Mouse (Mus musculus): ENCODE results near the gene Samd13.

Samd13 gene

GRCm38 (mm10) chr3:146684811-146685675 is at the start of gene Samd13:
TSS of gene Samd13 (minus strand) at chr3:146685592.
- in situ Hi-C loops (cut with MboI; ENCODE audit: low pct_unique_long_range_greater_than_20kb in 1 of 2, low sequenced_read_pairs in 2 of 2, unreplicated experiment in 1 of 2): no loop called here

- in situ Hi-C loops (cut with MboI; ENCODE audit: low pct_unique_long_range_greater_than_20kb in 1 of 2, low sequenced_read_pairs in 2 of 2, unreplicated experiment in 1 of 2): no loop called here
Measured at GRCm38 (mm10) chr3:146731499-146731898, 46.1 kb upstream of the Samd13 start.

- in situ Hi-C loops (cut with MboI; ENCODE audit: low pct_unique_long_range_greater_than_20kb in 1 of 2, low sequenced_read_pairs in 2 of 2, unreplicated experiment in 1 of 2): no loop called here
Measured at GRCm38 (mm10) chr3:146723037-146723436, 37.6 kb upstream of the Samd13 start.

- in situ Hi-C loops (cut with MboI; ENCODE audit: low pct_unique_long_range_greater_than_20kb in 1 of 2, low sequenced_read_pairs in 2 of 2, unreplicated experiment in 1 of 2): no loop called here
Measured at GRCm38 (mm10) chr3:146719696-146720095, 34.3 kb upstream of the Samd13 start.

- in situ Hi-C loops (cut with MboI; ENCODE audit: low pct_unique_long_range_greater_than_20kb in 1 of 2, low sequenced_read_pairs in 2 of 2, unreplicated experiment in 1 of 2): no loop called here
Measured at GRCm38 (mm10) chr3:146718251-146718650, 32.9 kb upstream of the Samd13 start.

GRCm38 (mm10) chr3:146712305-146712704 is 26.9 kb upstream of the Samd13 start:
- in situ Hi-C loops (cut with MboI; ENCODE audit: low pct_unique_long_range_greater_than_20kb in 1 of 2, low sequenced_read_pairs in 2 of 2, unreplicated experiment in 1 of 2): no loop called here

GRCm38 (mm10) chr3:146711559-146711958 is 26.2 kb upstream of the Samd13 start:
- in situ Hi-C loops (cut with MboI; ENCODE audit: low pct_unique_long_range_greater_than_20kb in 1 of 2, low sequenced_read_pairs in 2 of 2, unreplicated experiment in 1 of 2): no loop called here

GRCm38 (mm10) chr3:146711084-146711483 is 25.7 kb upstream of the Samd13 start:
- in situ Hi-C loops (cut with MboI; ENCODE audit: low pct_unique_long_range_greater_than_20kb in 1 of 2, low sequenced_read_pairs in 2 of 2, unreplicated experiment in 1 of 2): no loop called here

- in situ Hi-C loops (cut with MboI; ENCODE audit: low pct_unique_long_range_greater_than_20kb in 1 of 2, low sequenced_read_pairs in 2 of 2, unreplicated experiment in 1 of 2): no loop called here
Measured at GRCm38 (mm10) chr3:146709086-146709485, 23.7 kb upstream of the Samd13 start.

- in situ Hi-C loops (cut with MboI; ENCODE audit: low pct_unique_long_range_greater_than_20kb in 1 of 2, low sequenced_read_pairs in 2 of 2, unreplicated experiment in 1 of 2): no loop called here
Measured at GRCm38 (mm10) chr3:146708381-146708780, 23.0 kb upstream of the Samd13 start.

GRCm38 (mm10) chr3:146704099-146704498 is 18.7 kb upstream of the Samd13 start:
- in situ Hi-C loops (cut with MboI; ENCODE audit: low pct_unique_long_range_greater_than_20kb in 1 of 2, low sequenced_read_pairs in 2 of 2, unreplicated experiment in 1 of 2): no loop called here

- in situ Hi-C loops (cut with MboI; ENCODE audit: low pct_unique_long_range_greater_than_20kb in 1 of 2, low sequenced_read_pairs in 2 of 2, unreplicated experiment in 1 of 2): no loop called here
Measured at GRCm38 (mm10) chr3:146700051-146700450, 14.7 kb upstream of the Samd13 start.

GRCm38 (mm10) chr3:146698982-146699381 is 13.6 kb upstream of the Samd13 start:
- in situ Hi-C loops (cut with MboI; ENCODE audit: low pct_unique_long_range_greater_than_20kb in 1 of 2, low sequenced_read_pairs in 2 of 2, unreplicated experiment in 1 of 2): no loop called here

GRCm38 (mm10) chr3:146692547-146692946 is 7.2 kb upstream of the Samd13 start:
- in situ Hi-C loops (cut with MboI; ENCODE audit: low pct_unique_long_range_greater_than_20kb in 1 of 2, low sequenced_read_pairs in 2 of 2, unreplicated experiment in 1 of 2): no loop called here

GRCm38 (mm10) chr3:146687121-146687725 is 1.8 kb upstream of the Samd13 start:
- in situ Hi-C loops (cut with MboI; ENCODE audit: low pct_unique_long_range_greater_than_20kb in 1 of 2, low sequenced_read_pairs in 2 of 2, unreplicated experiment in 1 of 2): no loop called here

- in situ Hi-C loops (cut with MboI; ENCODE audit: low pct_unique_long_range_greater_than_20kb in 1 of 2, low sequenced_read_pairs in 2 of 2, unreplicated experiment in 1 of 2): no loop called here
Measured at GRCm38 (mm10) chr3:146686428-146686827, 1.0 kb upstream of the Samd13 start.

- in situ Hi-C loops (cut with MboI; ENCODE audit: low pct_unique_long_range_greater_than_20kb in 1 of 2, low sequenced_read_pairs in 2 of 2, unreplicated experiment in 1 of 2): no loop called here
Measured at GRCm38 (mm10) chr3:146683095-146683494, 2.3 kb downstream of the Samd13 start.

GRCm38 (mm10) chr3:146682140-146682651 is 3.2 kb downstream of the Samd13 start:
- in situ Hi-C loops (cut with MboI; ENCODE audit: low pct_unique_long_range_greater_than_20kb in 1 of 2, low sequenced_read_pairs in 2 of 2, unreplicated experiment in 1 of 2): no loop called here

GRCm38 (mm10) chr3:146681696-146682095 is 3.7 kb downstream of the Samd13 start:
- in situ Hi-C loops (cut with MboI; ENCODE audit: low pct_unique_long_range_greater_than_20kb in 1 of 2, low sequenced_read_pairs in 2 of 2, unreplicated experiment in 1 of 2): no loop called here

GRCm38 (mm10) chr3:146680625-146681024 is 4.8 kb downstream of the Samd13 start:
- in situ Hi-C loops (cut with MboI; ENCODE audit: low pct_unique_long_range_greater_than_20kb in 1 of 2, low sequenced_read_pairs in 2 of 2, unreplicated experiment in 1 of 2): no loop called here
